Comparison of ENCODE assay signal across 14 mouse cellular contexts in the genomic region with DNA sequence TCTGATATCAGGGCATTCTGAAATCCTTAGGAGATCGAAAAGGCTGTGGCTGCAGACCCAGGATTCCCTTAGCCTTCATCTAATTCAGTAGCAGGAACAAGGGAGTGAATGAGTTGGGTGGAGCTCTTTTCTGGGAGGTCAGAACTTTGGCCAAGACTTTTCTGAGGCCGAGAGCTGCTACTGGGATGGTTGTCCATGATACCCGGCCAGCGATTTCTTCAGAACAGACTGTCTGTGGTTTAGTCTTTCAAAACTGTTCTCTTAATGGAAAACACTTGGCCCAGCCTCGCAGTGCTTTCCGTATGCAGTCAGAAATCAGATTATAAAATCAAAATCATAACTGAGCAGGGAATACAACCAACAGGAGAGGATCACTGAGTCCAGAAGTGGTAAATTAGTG. TPM values are rescaled to one million over a fixed set of nuclear protein-coding genes. Genes with fewer than 3 reads are reported as not detected.
DNase-seq lines count a peak whose midpoint lies in the region; ATAC-seq lines count a peak whose summit lies in the region.
"Had no signal": no experiment of that assay in that cellular context is flagged by ENCODE, and none has a peak within 500 bp of the region (broad histone marks: within the 10 kb centered on the region; RNA-seq: fewer than 3 reads in every experiment).

No protein-coding gene starts in this region.

- H3K27me3 ChIP-seq in heart, embryonic 11.5 days (ENCODE audit: control insufficient read depth, insufficient read depth, low read length), result no peaks in the 10 kb centered on the region
- no peaks in the 10 kb centered on the region for H3K27me3 ChIP-seq in embryonic facial prominence, embryonic 14.5 days (replicated peaks; ENCODE audit: control insufficient read depth, insufficient read depth, low read length)
- H3K27me3 ChIP-seq in forebrain, embryonic 12.5 days, result no peaks in the 10 kb centered on the region
- H3K27me3 ChIP-seq: embryonic facial prominence, embryonic 15.5 days; hindbrain, embryonic 15.5 days; midbrain, embryonic 12.5 days had no signal

- no peak overlapping the region for H3K27ac ChIP-seq in heart, embryonic 11.5 days (ENCODE audit: low read depth, low read length)
- H3K27ac ChIP-seq in embryonic facial prominence, embryonic 14.5 days (replicated peaks; ENCODE audit: low read depth, low read length), result peak overlapping the region; percentile 40; the same call in 1 of the 2 replicates
- no peak overlapping the region for H3K27ac ChIP-seq in forebrain, embryonic 12.5 days
- H3K27ac ChIP-seq: embryonic facial prominence, embryonic 15.5 days; hindbrain, embryonic 15.5 days; midbrain, embryonic 12.5 days had no signal

- no peaks in the 10 kb centered on the region for H3K9me3 ChIP-seq in heart, embryonic 11.5 days (replicated peaks; ENCODE audit: control insufficient read depth, low read length)
- no peaks in the 10 kb centered on the region for H3K9me3 ChIP-seq in embryonic facial prominence, embryonic 14.5 days (ENCODE audit: control insufficient read depth, low read length)
- no peaks in the 10 kb centered on the region for H3K9me3 ChIP-seq in forebrain, embryonic 12.5 days
- H3K9me3 ChIP-seq: embryonic facial prominence, embryonic 15.5 days; G1E; hindbrain, embryonic 15.5 days; midbrain, embryonic 12.5 days had no signal

- no peaks in the 10 kb centered on the region for H3K36me3 ChIP-seq in heart, embryonic 11.5 days (ENCODE audit: control insufficient read depth, insufficient read depth, low read length)
- H3K36me3 ChIP-seq in embryonic facial prominence, embryonic 14.5 days (ENCODE audit: control insufficient read depth, insufficient read depth, low read length), result no peaks in the 10 kb centered on the region
- no peaks in the 10 kb centered on the region for H3K36me3 ChIP-seq in forebrain, embryonic 12.5 days (replicated peaks)
- H3K36me3 ChIP-seq: embryonic facial prominence, embryonic 15.5 days; G1E; hindbrain, embryonic 15.5 days; midbrain, embryonic 12.5 days had no signal

- peak; percentile 90 for DNase-seq in heart, adult 11 months
- DNase-seq in NIH3T3 (ENCODE audit: low read depth), result peak; percentile 84
- DNase-seq in embryonic facial prominence, embryonic 14.5 days (ENCODE audit: low spot score), result peak; percentile 72
- peak; percentile 20 to 30 for DNase-seq in heart, postnatal 14 days
- no peak for DNase-seq in thymus, postnatal 25 days
- DNase-seq in ovary, postnatal 10 days (ENCODE audit: low spot score), result no peak
- DNase-seq: cerebellum, adult 8-10 months; right cerebral cortex, postnatal 4 days had no signal

- H3K4me2 ChIP-seq in heart, embryonic 11.5 days, result no peak overlapping the region
- no peak overlapping the region for H3K4me2 ChIP-seq in embryonic facial prominence, embryonic 14.5 days (ENCODE audit: low read depth, low read length)
- no peak overlapping the region for H3K4me2 ChIP-seq in forebrain, embryonic 12.5 days
- H3K4me2 ChIP-seq: embryonic facial prominence, embryonic 15.5 days; hindbrain, embryonic 15.5 days; midbrain, embryonic 12.5 days had no signal

- no peak for ATAC-seq in heart, embryonic 11.5 days (replicated peaks; ENCODE audit: insufficient number of reproducible peaks, low FRiP score, low TSS enrichment)
- no peak for ATAC-seq in embryonic facial prominence, embryonic 14.5 days (ENCODE audit: low read depth)
- ATAC-seq in forebrain, embryonic 12.5 days (ENCODE audit: low FRiP score), result no peak

- H3K4me3 ChIP-seq in heart, embryonic 11.5 days (ENCODE audit: low read depth, low read length), result no peak overlapping the region
- no peak overlapping the region for H3K4me3 ChIP-seq in embryonic facial prominence, embryonic 14.5 days (ENCODE audit: low read depth, low read length)
- H3K4me3 ChIP-seq in forebrain, embryonic 12.5 days (replicated peaks), result no peak overlapping the region
- H3K4me3 ChIP-seq: embryonic facial prominence, embryonic 15.5 days; hindbrain, embryonic 15.5 days; midbrain, embryonic 12.5 days had no signal

- intact Hi-C loops in heart, postnatal 14 days (cut with DNase I), result no loop called here

- WGBS in heart, embryonic 11.5 days (ENCODE audit: insufficient replicate concordance), result 82% methylated on average over 6 of the region's 6 CpGs
- 48% methylated on average over 6 of the region's 6 CpGs for WGBS in embryonic facial prominence, embryonic 14.5 days
- 78% methylated on average over 6 of the region's 6 CpGs for WGBS in forebrain, embryonic 12.5 days

- no peak overlapping the region for H3K9ac ChIP-seq in heart, embryonic 11.5 days (ENCODE audit: low read depth, low read length)
- H3K9ac ChIP-seq in embryonic facial prominence, embryonic 14.5 days (ENCODE audit: low read depth, low read length), result no peak overlapping the region
- no peak overlapping the region for H3K9ac ChIP-seq in forebrain, embryonic 12.5 days
- H3K9ac ChIP-seq: embryonic facial prominence, embryonic 15.5 days; hindbrain, embryonic 15.5 days; midbrain, embryonic 12.5 days had no signal

- H3K4me1 ChIP-seq in heart, embryonic 11.5 days (ENCODE audit: control insufficient read depth, insufficient read depth, low read length), result no peaks in the 10 kb centered on the region
- peaks cover 21% of the 10 kb centered on the region; the same call in 1 of the 2 replicates for H3K4me1 ChIP-seq in embryonic facial prominence, embryonic 14.5 days (ENCODE audit: control insufficient read depth, insufficient read depth, low read length)
- no peaks in the 10 kb centered on the region for H3K4me1 ChIP-seq in forebrain, embryonic 12.5 days
- H3K4me1 ChIP-seq: hindbrain, embryonic 15.5 days; midbrain, embryonic 12.5 days had no signal

RNA-seq across cellular contexts. Expression of a gene that starts 21.2 kb away (rescaled TPM):
- 24.6 and 28.9 TPM in 2 replicates for polyA plus RNA-seq in heart, embryonic 11.5 days (2014; fragmentation: Nextera tagmentation; extraction: Ambion mirVana)
- polyA plus RNA-seq in embryonic facial prominence, embryonic 14.5 days (2014; fragmentation: Nextera tagmentation; extraction: Ambion mirVana), result 95.7 and 97.5 TPM in 2 replicates
- 1 to 10 TPM; 4.3 to 5.1 TPM for total RNA-seq in heart, postnatal 14 days (2021)
- 9.7 and 11.8 TPM in 2 replicates for polyA plus RNA-seq in forebrain, embryonic 12.5 days (2016; fragmentation: Nextera tagmentation; extraction: Ambion mirVana)
- polyA plus RNA-seq: G1E had no signal

Comparison
In these comparisons a context has a peak if more than half of its experiments do, and no peak if none do; other contexts are left out.
1. DNase-seq: peak in heart, adult 11 months (single experiment), NIH3T3 (single experiment), embryonic facial prominence, embryonic 14.5 days (single experiment) and heart, postnatal 14 days (2 of 2); none in thymus, postnatal 25 days (single experiment) and ovary, postnatal 10 days (single experiment).